Mouse (Mus musculus) stomach, postnatal 0 days (tissue): ENCODE data around the gene Hs1bp3.
A peak's percentile ranks its signal among the peaks of the same experiment; 100 is the strongest.

ENCODE experiments used
- CTCF ChIP-seq: IDR thresholded peaks from 2 replicates; pipeline ENCODE4 v1.5.1; 2016; ENCODE audit warnings: antibody characterized with exemption, low read depth, mild to moderate bottlenecking, moderate library complexity
- EP300 ChIP-seq: optimal IDR thresholded peaks from 2 replicates; pipeline ENCODE3; 2016; ENCODE audit warnings: antibody characterized with exemption

DNA sequence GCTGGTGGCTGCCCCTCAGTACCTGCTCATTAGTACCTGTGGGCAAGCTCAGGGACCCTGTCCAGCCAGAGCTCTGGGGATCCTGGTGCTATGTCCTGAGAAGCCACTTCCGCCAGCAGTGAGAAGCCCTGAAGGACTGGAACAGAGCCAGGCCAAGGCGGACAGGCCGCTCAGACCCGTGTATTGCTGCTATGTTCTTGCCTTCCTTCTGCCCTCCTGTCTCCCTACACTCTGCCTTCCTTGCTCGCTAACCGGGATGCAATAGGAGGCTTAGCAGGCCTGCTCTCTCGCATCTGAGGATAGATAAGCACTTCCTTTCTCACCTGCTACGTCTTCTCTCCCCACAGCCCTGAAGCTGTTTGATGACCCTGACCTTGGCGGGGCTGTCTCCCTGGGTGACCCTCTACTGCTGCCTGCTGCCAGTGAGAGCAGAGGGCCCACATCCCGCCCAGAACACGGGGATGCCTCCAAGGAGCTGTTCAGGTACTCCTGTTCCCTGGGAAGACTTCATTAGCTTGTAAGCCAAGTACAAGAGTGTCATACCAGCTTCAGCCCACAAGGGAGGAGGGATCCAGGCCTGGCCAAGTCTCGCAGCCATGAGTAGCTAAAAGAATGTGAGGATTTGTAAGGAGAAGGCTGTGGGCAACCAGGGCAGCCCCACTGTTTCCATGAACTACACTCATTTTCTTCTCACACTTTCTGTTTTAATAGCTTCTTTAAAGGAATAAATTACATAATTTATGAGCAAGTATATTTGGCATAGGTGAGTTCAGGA, 24.2 kb downstream of the Hs1bp3 start:
- TF ChIP-seq EP300 (no peak), CTCF (peak; percentile 49)
